Mouse (Mus musculus) heart, postnatal 10 days (tissue): ENCODE data around the gene Syne1. TPM values are rescaled to one million over a fixed set of nuclear protein-coding genes. Genes with fewer than 3 reads are reported as not detected.
A peak's percentile ranks its signal among the peaks of the same experiment; 100 is the strongest.

Source experiments
- DNase-seq, 2 experiments: peaks; one replicate each; pipeline ENCODE4 v3.0.0; 2021
- intact Hi-C: fragments of 180-260 bp; cut with DNase I; formaldehyde crosslinking; loops from one replicate; pipeline ENCODE4 v1.15.1; 2025
- total RNA-seq, 2 experiments: library from RNA; stranded (reverse); gene quantifications; 2 replicates each; pipeline ENCODE4 v1.2.3; 2021

Syne1 gene
- total RNA-seq, 2 experiments from 2014 or later, result 76.4 to 85.9 TPM

DNA sequence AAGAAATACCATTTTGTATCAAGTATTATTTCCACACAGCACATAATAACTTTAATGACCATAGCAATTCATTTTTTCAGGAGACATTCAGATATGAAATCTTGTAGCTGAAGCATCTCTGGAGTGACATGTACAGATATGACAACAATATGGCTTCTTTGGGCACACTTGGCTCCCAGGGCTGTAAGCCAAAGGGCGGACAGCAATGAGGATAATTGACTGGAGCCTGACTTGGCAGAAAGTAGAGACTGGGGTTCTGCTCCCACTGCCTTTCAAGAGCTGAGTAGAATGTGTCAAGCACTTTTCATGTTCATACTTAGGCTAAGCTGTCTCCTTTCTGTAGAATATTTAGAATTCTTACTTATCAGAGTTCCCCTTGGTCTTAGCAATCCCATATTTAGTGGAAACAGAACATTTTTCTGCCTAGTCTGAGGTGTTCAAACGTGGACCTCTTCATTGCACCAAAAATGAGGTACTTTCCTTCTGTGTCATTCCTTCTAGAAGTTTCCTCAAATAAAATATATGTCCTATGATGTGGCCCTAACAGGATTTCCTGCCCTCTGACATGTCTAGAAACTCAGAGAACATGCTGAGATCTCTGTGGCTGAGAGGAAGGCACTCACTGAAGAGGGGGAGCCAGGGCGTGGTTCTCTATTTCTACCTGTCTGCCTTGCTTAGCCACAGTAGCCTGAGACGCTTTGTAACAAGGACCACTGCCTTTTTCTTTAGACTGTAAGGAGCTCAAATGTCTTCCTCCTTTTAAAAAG lies 103.1 kb downstream of the Syne1 start:
- intact Hi-C loops, result no loop called here
- DNase-seq, result no peak

DNA sequence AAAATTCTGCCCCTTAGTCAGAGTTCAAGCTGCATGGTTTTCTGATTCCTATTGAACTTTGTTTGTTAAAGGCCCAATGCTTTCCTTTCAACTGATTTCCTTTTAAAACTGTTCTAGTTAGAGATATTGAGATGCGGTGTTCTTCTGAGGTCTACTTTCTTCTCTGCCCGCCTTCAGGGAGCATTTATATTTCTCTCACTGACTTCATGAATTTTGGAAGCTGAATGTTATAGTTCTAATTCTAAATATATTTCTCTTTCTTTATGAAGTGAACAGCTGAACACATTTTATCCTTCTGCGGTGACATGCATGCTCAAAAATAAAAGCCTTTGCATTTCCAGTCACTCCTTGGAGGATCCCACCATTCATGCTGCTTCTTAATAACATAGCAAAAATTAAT lies 106.0 kb downstream of the Syne1 start:
- intact Hi-C loops, result no loop called here
- DNase-seq, result no peak

DNA sequence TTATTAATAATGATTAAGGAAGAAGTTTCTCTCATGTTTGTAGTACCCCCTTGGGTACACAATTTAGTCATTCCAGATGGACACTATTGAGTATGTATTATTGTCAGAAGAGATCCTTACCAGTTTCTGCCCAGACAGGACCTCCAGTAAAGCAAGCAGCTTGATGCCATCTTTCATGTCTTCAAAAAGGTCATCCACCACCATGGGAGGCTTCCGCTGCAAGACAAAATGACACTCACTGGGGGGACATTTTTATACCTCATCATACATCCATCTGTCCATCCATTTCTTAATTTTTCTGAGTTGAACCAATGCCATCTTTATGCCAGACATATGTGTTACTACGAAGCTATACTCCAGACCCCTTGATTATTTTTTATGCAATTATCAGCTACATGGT lies 108.3 kb downstream of the Syne1 start:
- intact Hi-C loops, result no loop called here
- DNase-seq, result no peak

DNA sequence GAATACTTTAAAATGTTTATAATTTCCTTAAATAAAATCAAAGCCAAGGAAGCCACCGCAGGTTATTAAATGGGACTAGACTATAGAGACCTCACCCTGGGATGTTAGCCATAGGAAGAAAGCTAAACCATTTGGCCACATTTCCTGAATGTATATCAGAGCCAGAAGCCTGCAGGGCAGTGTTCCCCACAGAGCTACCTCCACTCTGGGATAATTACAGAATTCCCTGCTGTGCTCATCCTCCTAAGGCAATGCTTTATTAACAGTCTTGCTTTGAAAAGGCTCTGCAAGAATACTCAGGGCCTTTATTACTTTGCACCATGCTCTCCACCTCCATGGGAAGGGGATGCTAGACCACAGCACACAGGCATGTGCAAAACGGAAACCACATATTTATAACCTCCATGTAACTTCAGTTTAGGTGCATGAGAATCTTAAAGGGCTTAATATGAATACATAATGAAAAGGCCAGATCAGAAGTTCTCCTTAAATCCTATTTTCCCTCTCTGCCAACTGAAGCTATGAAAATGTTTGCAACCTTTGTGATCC lies 111.4 kb downstream of the Syne1 start:
- no peak for DNase-seq
- intact Hi-C loops, result no loop called here

DNA sequence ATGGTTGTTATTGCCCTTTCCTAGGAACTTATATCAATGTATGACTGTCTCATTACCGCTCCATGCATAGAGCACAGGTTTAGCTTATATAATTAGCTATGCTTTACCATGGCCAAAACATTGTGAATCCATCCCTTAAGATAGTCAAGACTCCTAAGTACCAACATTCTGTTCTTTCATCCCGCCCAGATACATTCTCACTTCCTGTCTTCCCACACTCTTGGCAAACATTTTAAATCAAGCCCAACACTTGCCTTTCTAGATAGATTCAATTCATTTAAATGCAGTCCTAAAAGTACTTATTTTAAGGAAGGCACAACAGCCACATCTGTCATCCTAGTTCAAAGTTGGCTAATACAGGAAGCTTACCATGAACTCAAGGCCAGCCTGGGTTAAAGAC lies 113.5 kb downstream of the Syne1 start:
- no peak for DNase-seq
- intact Hi-C loops, result no loop called here

DNA sequence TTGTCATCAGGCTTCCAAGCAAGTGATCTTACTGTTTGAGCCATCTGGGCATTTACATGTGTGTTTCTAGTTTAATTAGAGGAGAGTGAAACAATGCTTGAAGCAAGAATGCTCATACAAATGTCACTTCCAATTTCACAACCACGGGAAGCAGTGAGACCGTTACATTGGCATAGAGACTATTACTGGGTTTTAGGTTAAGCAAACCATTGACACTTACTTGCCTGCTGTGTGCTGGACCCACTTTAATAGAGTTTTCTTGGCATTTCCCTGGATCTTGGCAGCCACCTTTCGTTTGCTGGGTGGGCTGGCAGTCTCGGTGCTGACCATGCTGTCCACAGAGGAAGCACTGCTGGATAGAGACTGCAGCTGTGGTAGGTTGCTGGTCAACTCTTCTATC lies 127.3 kb downstream of the Syne1 start:
- DNase-seq, result no peak
- intact Hi-C loops, result no loop called here

DNA sequence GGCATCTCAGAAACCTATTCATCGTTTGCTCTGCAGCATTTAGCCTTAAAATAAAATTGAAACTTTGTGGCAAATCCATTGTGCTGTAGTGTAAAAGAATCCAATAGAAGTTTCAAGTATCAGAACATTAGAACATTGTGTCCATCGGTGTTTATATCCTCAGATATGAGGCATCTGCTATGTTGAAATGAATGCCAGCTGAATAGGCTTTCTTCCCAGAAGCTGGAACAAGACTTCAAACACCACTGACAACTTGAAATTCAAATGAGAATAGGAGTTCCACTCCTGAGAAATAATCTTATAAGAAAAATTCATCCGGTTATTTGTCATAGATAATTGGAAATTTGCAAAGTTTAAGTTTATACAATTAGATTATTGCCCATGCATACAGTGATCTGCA lies 135.6 kb downstream of the Syne1 start:
- intact Hi-C loops, result no loop called here
- DNase-seq, result no peak

DNA sequence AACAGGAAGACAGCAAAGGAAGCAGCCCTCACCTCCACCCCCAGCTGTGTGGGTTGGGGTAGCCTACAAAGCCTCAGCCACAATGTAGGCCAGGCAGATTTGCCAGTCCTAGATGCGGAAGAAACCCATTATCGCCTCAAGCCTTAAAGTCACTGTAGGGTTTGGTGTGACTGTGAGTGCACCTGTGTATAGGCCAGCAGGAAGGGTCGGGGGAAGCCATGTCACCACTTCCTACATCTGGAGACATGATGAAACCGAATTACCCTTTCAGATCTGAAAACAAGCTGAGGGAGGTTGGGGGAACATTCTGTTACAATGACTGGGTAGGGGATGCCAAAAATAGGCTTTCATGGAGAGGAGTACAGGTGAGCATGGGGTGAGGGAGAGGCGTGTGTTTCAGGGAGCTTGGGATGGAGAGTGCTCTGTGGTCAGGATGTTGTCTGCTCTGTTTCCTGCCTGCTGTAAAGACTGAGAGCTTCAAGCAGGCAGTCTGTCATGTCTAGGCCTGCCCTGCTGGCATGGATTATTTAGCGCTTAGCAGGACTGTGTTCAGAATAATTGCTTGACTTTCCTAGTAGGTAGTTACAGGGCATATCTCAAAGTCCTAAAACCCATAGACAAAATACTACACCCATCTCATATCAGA lies 167.0 kb downstream of the Syne1 start:
- peak in 1 of 2 experiments; percentile 5 for DNase-seq
- intact Hi-C loops, result no loop called here

DNA sequence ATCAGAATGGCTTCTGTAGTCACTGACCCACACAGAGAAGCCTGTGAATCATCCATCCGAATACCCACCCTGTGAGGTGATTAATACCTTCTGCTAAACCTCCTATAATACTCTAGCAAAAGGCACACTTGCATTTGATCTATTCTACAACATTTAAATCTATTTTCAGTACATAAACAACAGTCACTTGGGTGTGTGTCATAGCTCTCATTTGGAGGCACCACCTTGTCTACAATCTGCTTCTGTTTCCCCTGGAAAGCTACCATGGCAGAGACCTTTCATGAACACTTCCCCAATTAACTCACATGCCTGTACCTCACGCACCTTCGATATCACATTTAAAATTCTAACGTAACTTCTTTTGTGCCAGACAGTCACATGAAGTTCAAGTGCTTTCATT lies 169.7 kb downstream of the Syne1 start:
- DNase-seq, result no peak
- intact Hi-C loops, result no loop called here

DNA sequence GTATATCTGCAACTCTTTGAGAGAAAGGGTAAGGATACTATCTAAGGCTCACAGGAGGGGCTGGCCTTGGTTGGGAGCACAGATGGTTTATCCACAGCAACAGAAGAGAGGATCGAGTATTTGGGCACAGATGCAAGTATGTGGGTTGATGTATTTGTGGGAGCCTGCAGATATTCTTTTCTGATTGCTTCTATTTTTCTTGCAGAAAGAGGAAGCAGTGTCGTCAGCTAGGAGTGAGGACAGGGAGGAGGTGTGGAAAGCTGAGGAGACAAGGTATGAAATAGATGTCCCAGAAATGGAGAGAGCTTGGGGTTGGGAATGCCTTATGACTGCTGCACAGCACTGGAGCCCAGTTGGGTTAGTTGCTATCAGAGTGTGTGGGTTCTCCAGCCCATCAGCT lies 172.3 kb downstream of the Syne1 start:
- DNase-seq, result no peak
- intact Hi-C loops, result no loop called here

DNA sequence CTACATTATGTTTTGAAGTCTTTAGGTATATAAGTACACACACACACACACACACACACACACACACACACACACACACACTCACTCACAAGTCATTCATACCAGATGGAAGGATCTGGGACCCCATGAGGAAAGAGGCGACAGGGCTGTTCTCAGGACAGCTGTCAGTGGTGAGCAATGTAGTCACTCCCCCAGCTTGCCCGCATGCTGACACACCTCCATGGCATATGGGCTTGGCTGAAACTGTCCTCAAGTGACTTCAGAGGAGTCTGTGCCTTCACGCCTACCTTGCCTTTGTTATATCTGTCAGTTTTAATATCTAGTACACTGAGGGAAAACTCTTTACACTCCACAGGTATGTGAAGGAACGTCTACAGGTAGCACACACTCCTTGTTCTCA lies 181.7 kb downstream of the Syne1 start:
- intact Hi-C loops, result no loop called here
- DNase-seq, result no peak

DNA sequence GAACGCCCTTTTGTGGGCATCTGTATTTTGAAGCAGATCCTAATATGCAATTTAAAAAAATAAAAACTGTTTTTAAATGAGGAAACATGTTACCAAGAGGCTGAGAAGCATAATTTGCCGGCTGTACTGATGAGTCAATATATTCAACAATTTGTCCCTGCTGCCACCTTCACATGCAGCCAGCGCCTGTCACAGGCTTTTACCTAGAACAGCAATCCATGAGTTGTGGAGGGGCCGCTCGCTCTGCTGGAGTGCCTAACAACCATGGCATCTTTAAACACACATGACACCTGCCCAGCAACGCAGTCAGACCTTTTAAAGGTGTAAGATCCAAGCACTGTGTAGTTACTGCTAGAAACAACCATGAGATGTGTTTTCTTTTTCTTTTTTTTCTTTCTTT lies 183.0 kb downstream of the Syne1 start:
- intact Hi-C loops, result no loop called here
- DNase-seq, result no peak

DNA sequence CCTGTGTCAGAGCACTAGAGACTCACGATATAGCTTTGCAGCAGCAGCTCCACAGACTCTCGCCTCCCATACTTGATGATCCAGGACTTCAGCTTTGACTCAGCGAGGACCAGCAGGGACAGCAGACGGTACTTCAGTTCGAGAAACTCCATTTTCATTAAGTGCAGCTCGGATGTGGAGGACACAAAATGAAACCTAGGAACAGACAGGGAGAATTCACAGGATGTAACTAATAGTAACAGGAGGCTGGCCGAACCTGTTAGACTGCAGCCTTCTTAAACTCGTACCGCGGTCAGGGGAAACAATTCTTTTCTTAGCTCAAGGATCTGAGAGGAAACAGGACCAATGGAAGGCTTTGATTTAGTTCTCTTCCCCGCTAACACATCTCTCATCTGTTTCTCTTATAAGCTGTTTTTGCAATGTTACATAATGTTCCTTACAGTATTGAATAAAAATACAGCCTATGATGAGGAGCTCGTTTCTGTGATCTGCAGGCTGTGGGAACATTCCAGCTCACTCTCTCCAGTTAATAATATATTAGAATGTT lies 183.7 kb downstream of the Syne1 start:
- intact Hi-C loops, result no loop called here
- DNase-seq, result no peak

DNA sequence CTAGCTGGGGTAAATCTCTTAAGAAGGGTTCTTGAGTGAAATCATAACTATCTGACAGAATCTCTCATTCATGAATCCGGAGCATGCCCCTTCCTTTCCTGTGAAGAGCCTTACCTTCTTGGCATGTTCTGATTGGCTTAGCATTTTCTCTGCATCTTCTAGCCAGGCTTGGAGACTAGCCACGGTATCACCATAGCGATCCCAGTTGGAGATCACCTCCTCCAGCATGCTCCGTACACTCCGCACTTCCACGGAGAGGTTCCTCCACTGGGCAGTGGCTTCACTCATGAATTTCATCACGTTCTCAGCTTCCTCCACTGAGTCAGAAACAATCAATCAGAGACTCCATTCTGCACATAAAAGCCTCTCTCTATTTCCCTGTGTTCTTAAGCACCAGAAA lies 190.7 kb downstream of the Syne1 start:
- intact Hi-C loops, result no loop called here
- no peak for DNase-seq

DNA sequence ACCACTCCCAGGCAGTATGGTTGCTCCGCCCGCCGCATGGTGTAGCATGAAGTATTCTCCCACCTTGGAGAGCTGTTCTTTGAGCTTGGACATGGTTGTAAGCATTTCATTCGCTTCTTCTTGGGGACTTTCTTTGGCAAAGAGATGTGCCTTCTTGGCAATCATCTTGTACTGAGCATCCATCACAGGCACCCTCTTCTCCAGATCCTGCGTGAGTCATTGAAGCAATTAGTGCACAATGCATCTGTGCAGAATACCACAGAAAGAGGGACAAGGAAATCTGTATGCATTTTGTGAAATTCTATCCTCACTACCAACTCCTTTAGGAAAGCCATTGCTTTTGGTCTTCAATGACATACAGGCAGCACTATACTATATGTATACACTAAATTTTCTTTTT lies 194.7 kb downstream of the Syne1 start:
- intact Hi-C loops, result no loop called here
- DNase-seq, result no peak

DNA sequence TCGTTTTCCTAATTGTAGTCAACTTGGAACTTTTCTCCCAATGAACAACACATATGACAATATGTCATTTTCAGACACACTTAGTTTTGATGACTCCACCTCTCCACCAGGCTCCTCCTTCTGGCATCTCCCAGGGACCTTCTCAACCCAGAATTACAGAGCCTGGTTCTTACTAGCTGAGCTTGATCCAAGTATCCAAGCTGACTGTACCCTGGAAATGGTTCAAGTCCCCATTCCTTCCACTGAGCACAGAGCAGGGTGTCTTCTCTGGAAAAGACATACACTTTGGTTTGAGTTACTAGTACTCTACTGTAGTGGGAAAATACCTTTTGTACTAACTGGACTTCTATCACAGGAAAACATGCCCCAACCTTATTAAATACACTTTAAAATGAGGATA lies 197.9 kb downstream of the Syne1 start:
- no peak for DNase-seq
- intact Hi-C loops, result no loop called here

DNA sequence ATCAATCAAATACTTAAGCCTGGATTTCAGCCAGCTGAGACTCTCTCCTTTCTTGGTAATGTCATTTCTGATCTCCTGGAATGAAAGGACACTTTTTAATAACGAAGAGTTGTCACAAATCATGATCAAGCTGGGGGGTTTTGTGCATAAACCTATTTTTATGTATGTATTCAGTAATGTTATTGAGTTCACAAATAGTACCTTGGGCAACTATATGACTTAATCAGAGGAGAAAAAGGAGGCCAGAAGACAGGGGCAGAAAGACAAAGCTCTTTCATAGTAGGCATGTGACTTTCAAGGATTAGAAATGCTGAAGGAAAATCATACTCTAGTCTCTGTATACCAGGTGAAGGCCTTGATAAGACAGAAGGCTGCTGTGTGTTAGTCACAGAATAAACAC lies 204.4 kb downstream of the Syne1 start:
- intact Hi-C loops, result no loop called here
- DNase-seq, result no peak

DNA sequence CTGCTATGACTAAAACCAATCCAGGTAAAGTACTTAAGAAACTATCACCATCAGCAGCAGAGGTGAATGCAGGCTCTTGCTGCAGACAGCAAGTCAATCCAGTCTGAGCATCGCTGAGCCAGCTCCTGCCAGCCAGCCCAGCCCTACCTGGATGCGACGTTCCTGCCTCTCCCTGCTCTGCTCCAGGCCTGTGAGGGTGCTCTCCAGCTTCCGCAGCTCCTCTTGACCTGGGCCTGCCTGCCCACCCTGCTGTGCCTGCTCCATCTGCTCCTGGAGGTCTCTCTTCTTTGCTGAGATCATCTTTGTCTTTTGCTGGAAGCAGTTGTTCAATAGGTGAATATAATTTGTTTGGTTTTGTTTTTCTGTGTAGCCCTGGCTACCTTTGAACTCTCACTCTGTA lies 208.1 kb downstream of the Syne1 start:
- no peak for DNase-seq
- intact Hi-C loops, result no loop called here

DNA sequence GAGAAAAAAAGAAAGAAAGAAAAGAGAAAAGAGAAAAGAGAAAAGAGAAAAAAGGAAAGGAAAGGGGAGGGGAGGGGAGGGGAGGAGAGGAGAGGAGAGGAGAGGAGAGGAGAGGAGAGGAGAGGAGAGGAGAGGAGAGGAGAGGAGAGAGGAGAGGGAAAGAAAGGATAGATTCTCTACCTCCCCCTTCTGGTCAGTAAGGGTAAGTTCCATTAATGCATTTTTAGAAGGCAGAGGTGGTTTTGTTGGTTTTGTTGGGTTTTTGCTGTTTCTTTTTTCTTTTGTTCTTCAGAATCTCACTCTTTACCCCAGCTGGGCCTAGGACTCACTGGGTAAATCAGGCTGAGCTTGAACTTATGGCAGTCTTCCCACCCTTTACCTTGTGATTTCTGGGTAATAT lies 214.9 kb downstream of the Syne1 start:
- intact Hi-C loops, result no loop called here
- no peak for DNase-seq

DNA sequence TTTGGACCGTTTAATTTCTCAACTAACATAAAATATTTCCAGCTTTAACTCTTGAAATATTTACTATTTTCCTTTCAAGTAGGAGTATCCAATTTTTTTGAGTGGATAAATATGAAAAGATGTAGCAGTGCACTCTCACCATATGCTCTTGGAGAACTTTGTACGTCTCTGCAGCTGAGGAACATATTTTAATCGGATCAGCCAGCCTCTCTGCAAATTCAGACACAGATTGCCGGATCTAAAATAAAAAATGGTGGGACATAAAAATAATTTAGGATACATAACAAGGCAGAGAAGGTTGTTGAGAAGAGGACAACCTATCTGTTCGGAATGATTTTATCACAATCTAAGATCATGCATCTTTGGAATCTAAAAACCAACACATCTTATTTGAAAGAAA lies 218.5 kb downstream of the Syne1 start:
- intact Hi-C loops, result no loop called here
- no peak for DNase-seq

DNA sequence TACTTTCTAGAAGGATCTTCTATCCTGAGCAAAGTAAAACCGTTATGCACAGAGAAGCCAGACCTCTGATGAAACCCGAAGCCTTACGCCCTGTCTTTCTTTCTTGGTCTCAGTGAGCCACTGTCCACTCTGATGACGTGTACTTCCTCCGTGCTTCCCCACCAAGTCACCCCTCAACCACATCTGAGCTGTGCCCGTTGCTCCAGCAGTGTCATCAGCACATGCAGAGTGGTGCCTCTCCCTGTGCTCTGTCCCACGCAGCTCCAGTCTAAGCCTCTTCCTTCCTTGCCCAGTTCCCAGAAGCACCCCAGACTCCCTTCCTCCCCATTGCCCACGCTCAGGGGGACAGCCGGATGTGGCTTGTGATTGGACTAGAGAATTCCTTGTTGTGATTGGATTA lies 224.6 kb downstream of the Syne1 start:
- DNase-seq, result no peak
- intact Hi-C loops, result no loop called here

DNA sequence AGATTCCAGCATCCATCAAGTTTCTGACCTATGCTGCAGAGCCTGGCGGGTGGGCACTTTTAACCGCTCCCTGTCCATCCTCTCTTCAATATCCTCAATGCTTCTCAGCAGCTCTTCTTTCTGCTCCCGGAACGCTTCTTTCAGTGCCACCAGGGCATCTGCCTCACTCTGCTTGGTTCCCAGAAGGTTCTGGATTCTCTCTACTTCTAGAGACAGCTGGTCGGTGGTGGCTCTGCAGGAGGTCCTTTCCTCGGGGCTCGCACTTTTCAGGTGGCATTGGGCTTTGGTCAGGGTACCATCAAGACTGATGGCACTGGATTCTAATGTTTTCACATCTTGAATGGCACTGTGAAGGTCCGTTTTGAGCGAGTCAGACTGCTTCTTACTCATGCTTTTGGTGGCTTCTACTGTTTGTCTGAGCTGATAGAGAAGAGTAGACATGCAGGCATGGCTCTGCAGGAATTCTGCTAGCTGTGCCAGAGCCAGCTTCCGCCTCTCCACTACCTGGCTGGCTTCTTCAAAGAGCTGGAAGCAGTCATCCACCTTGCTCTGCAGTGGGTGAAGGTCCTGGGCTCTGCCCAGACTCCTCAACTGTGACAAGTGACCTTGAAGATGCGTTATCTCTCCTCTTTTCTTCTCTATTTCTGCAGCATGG lies 227.4 kb downstream of the Syne1 start:
- intact Hi-C loops, result no loop called here
- no peak for DNase-seq
